Mouse (Mus musculus): ENCODE data around the gene Comtd1. TPM values are rescaled to one million over a fixed set of nuclear protein-coding genes. Genes with fewer than 3 reads are reported as not detected.

Comtd1 gene
- polyA plus RNA-seq, 1 experiment, result 19.4 TPM

GRCm38 (mm10) chr14:21856886-21857285 lies 8.1 kb upstream of the Comtd1 start:
- TF ChIP-seq POLR2A (IDR thresholded peaks at IDR 0.05; ENCODE audit: low read depth, low read length) (no peak), CTCF (IDR thresholded peaks at IDR 0.05; ENCODE audit: extremely low read depth, insufficient read depth, insufficient read length, insufficient replicate concordance) (no peak)

GRCm38 (mm10) chr14:21855961-21856360 lies 7.2 kb upstream of the Comtd1 start:
- Histone ChIP-seq H3K27ac (ENCODE audit: insufficient read depth, low read length) (no peak overlapping the region), H3K27me3 (ENCODE audit: control insufficient read depth, insufficient read depth, low read length) (no peaks in the 10 kb centered on the region), H3K4me3 (ENCODE audit: extremely low read depth, insufficient read depth, insufficient read length) (no peak overlapping the region), H3K36me3 (ENCODE audit: control insufficient read depth, insufficient read depth, low read length) (no peaks in the 10 kb centered on the region), H3K4me1 (ENCODE audit: control insufficient read depth, insufficient read depth, insufficient read length) (no peaks in the 10 kb centered on the region)
- TF ChIP-seq CTCF (IDR thresholded peaks at IDR 0.05; ENCODE audit: extremely low read depth, insufficient read depth, insufficient read length, insufficient replicate concordance) (no peak), POLR2A (IDR thresholded peaks at IDR 0.05; ENCODE audit: low read depth, low read length) (no peak)
- no peak for DNase-seq (ENCODE audit: low read depth in 1 of 2, low spot score in 2 of 2)
- 75% methylated on average over 3 of the region's 3 CpGs for WGBS

More at GRCm38 (mm10) chr14:21856886-21857285, 8.1 kb upstream of the Comtd1 start:
- Histone ChIP-seq H3K27me3 (ENCODE audit: control insufficient read depth, insufficient read depth, low read length) (no peaks in the 10 kb centered on the region), H3K4me3 (ENCODE audit: extremely low read depth, insufficient read depth, insufficient read length) (no peak overlapping the region), H3K4me1 (ENCODE audit: control insufficient read depth, insufficient read depth, insufficient read length) (no peaks in the 10 kb centered on the region), H3K27ac (ENCODE audit: insufficient read depth, low read length) (no peak overlapping the region), H3K36me3 (ENCODE audit: control insufficient read depth, insufficient read depth, low read length) (no peaks in the 10 kb centered on the region)
- WGBS, result 92% methylated on average over 14 of the region's 14 CpGs
- no peak for DNase-seq (ENCODE audit: low read depth in 1 of 2, low spot score in 2 of 2)

GRCm38 (mm10) chr14:21854271-21854670 lies 5.5 kb upstream of the Comtd1 start:
- WGBS, result 77% methylated on average over 9 of the region's 9 CpGs
- H3K4me3 ChIP-seq (ENCODE audit: extremely low read depth, insufficient read depth, insufficient read length), result no peak overlapping the region
- H3K4me1 ChIP-seq (ENCODE audit: control insufficient read depth, insufficient read depth, insufficient read length), result no peaks in the 10 kb centered on the region
- no peak overlapping the region for H3K27ac ChIP-seq (ENCODE audit: insufficient read depth, low read length)
- no peak for DNase-seq (ENCODE audit: low read depth in 1 of 2, low spot score in 2 of 2)
- H3K27me3 ChIP-seq (ENCODE audit: control insufficient read depth, insufficient read depth, low read length), result no peaks in the 10 kb centered on the region
- H3K36me3 ChIP-seq (ENCODE audit: control insufficient read depth, insufficient read depth, low read length), result no peaks in the 10 kb centered on the region
- TF ChIP-seq CTCF (IDR thresholded peaks at IDR 0.05; ENCODE audit: extremely low read depth, insufficient read depth, insufficient read length, insufficient replicate concordance) (no peak), POLR2A (IDR thresholded peaks at IDR 0.05; ENCODE audit: low read depth, low read length) (no peak)

GRCm38 (mm10) chr14:21853456-21854109 lies 4.8 kb upstream of the Comtd1 start:
- WGBS, result 6% methylated on average over 17 of the region's 17 CpGs
- TF ChIP-seq CTCF (IDR thresholded peaks at IDR 0.05; ENCODE audit: extremely low read depth, insufficient read depth, insufficient read length, insufficient replicate concordance) (peak; percentile 57; the same call in 1 of the 2 replicates), POLR2A (IDR thresholded peaks at IDR 0.05; ENCODE audit: low read depth, low read length) (no peak)
- no peaks in the 10 kb centered on the region for H3K4me1 ChIP-seq (ENCODE audit: control insufficient read depth, insufficient read depth, insufficient read length)
- no peak overlapping the region for H3K27ac ChIP-seq (ENCODE audit: insufficient read depth, low read length)
- H3K4me3 ChIP-seq (ENCODE audit: extremely low read depth, insufficient read depth, insufficient read length), result peak overlapping the region; percentile 31; the same call in 1 of the 2 replicates
- peak; percentile 59 to 71 for DNase-seq (ENCODE audit: low read depth in 1 of 2, low spot score in 2 of 2)
- H3K36me3 ChIP-seq (ENCODE audit: control insufficient read depth, insufficient read depth, low read length), result no peaks in the 10 kb centered on the region
- H3K27me3 ChIP-seq (ENCODE audit: control insufficient read depth, insufficient read depth, low read length), result no peaks in the 10 kb centered on the region

GRCm38 (mm10) chr14:21851996-21852791 lies 3.4 kb upstream of the Comtd1 start:
- TF ChIP-seq CTCF (IDR thresholded peaks at IDR 0.05; ENCODE audit: extremely low read depth, insufficient read depth, insufficient read length, insufficient replicate concordance) (no peak), POLR2A (IDR thresholded peaks at IDR 0.05; ENCODE audit: low read depth, low read length) (no peak)
- DNase-seq (ENCODE audit: low read depth in 1 of 2, low spot score in 2 of 2), result no peak
- WGBS, result 65% methylated on average over 16 of the region's 16 CpGs
- Histone ChIP-seq H3K27me3 (ENCODE audit: control insufficient read depth, insufficient read depth, low read length) (no peaks in the 10 kb centered on the region), H3K4me3 (ENCODE audit: extremely low read depth, insufficient read depth, insufficient read length) (no peak overlapping the region), H3K27ac (ENCODE audit: insufficient read depth, low read length) (0 out of 2 replicates have a peak overlapping the region, but pooled peaks have one; percentile 2), H3K4me1 (ENCODE audit: control insufficient read depth, insufficient read depth, insufficient read length) (peaks cover 7% of the 10 kb centered on the region; the same call in 1 of the 2 replicates), H3K36me3 (ENCODE audit: control insufficient read depth, insufficient read depth, low read length) (no peaks in the 10 kb centered on the region)

GRCm38 (mm10) chr14:21850419-21851127 lies 1.8 kb upstream of the Comtd1 start:
- Histone ChIP-seq H3K4me3 (ENCODE audit: extremely low read depth, insufficient read depth, insufficient read length) (no peak overlapping the region), H3K36me3 (ENCODE audit: control insufficient read depth, insufficient read depth, low read length) (no peaks in the 10 kb centered on the region), H3K27me3 (ENCODE audit: control insufficient read depth, insufficient read depth, low read length) (no peaks in the 10 kb centered on the region), H3K4me1 (ENCODE audit: control insufficient read depth, insufficient read depth, insufficient read length) (peaks cover 10% of the 10 kb centered on the region; the same call in 1 of the 2 replicates), H3K27ac (ENCODE audit: insufficient read depth, low read length) (no peak overlapping the region)
- WGBS, result 88% methylated on average over 24 of the region's 24 CpGs
- TF ChIP-seq CTCF (IDR thresholded peaks at IDR 0.05; ENCODE audit: extremely low read depth, insufficient read depth, insufficient read length, insufficient replicate concordance) (no peak), POLR2A (IDR thresholded peaks at IDR 0.05; ENCODE audit: low read depth, low read length) (no peak)
- no peak for DNase-seq (ENCODE audit: low read depth in 1 of 2, low spot score in 2 of 2)

Measured in spleen, adult 2 months (tissue).